Mouse (Mus musculus): ENCODE measurements at regions not wholly inside any gene's neighbourhood (a gene's known extent, or its start where the extent isn't known, plus 50 kb on each side); places are given as distances from the start of the nearest gene placed in this dataset.

DNA sequence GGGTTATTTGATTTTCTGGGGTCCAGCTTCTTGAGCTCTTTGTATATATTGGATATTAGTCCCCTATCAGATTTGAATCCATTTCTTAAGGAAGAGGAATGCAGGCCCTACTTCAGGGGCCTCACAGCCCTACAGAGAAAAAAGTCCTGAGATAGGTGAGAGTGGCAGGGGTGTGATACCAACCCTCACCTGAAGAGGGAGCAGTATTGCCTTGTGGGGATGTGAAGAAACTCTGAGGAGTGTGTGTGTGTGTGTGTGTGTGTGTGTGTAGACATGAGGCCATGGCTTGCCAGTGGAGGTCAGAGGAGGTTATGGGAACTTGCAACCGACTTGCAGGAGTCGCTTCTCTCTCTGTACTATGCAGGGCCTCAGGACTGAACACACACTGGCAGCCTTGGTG is 141.2 kb downstream of the Tex29 start:
- DNase-seq: no peak

DNA sequence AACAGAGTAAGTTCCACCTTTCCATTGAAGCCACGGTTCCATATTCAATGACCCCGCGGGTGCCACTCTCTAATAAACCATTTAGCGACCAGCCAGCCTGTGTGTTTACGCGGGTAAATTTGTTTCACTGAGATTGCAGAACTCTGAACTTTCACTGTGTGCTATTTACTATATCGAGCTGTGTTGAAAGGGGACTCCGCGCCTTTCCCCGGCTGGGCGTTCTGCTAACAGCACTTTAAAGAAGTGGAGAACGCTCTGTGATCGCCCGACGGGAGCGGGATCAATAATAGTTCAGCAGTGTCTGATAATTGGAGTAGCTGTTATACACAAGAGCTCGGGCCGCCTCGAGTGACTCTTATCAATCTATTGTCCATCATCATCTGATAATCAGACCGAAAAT is 149.8 kb downstream of the Tex29 start:
- DNase-seq: no peak

DNA sequence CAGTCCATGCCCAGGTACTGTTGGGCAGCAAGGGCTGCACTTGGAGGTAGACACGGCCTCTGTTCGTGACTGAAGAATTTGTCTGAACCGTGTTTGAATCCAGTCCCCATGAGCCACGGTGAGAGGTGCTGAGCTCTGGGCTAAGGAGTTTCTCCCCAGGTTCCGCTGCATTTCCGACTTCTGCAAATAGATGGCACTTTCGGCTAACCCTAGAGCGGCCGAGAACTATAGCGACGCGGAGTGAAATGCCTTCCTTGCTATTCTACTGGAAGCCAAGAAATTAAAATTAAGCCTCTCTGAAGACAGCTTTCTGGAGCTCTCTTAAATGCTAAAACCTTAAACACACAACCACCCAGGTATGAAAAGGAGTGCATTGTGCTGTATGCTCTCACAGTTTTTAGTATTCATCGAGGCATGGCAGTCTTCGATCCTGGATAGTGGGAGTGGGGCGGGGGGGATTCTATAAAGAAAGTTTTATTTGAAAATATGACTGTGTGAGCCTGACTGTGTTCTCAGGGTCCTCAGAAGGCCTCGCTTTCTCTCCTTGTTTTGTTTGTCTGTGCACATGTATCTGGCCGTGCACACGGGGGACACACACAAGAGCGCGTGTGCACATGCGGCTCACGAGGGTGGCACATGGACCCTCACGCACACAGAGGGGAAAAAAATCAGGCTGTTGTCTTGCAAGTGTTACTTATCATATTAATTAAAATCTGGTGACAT is 159.6 kb downstream of the Tex29 start:
- DNase-seq: peak; percentile 60

DNA sequence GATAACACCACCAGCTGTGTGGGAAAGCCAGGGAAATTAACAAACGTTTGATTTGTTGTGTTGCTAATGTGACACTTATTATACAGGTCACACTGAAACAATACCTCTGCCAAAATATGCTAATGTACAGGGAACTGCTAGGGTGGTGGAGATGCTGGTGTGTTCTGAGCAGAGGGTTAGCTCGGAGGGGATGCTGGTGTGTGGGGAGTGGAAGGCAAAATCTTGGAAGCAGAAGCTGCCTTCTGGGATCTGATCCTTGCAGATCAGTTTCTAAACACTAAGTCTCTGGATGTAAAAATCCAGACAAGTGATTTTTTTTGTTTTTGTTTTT is 160.2 kb downstream of the Tex29 start:
- DNase-seq: no peak

DNA sequence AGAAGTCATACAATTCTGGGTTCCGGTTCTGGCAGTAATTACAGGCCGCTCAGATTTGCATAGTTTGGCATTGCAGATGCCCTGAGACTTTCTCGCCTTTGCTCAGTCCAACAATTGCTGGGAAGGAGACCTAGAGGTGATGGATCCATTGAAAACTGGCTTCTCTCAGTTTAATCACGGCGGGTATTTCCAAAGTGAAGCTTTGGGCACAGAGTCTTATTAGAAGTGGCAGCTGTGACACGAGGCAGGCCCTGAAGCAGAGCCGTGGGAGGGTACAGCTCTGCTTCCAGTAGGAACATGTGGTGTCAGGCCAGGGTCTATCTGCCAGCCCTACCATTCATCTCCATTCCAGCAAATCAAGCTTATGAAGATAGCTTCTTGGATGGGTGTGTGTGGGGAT is 164.0 kb downstream of the Tex29 start:
- DNase-seq: no peak

DNA sequence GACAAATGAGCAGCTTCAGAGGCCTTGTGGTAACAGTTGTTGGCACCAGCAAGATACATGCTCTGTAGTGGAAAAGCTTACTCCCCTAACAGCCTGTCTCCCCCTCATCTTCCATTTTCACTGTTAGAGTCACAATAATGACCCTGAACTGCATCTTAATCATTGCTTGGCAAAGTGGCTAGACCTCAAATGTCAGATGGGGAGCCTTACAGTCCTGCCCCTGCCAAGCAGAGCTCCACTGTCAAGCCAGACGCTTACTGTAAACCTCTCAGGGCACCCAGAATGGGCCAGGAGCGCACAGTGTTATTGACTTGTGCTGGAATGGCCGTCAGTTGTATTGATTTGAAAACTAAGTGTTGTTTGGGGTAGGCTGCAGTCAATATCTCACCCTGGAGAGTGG is 172.5 kb downstream of the Tex29 start:
- peak; percentile 8 for DNase-seq

DNA sequence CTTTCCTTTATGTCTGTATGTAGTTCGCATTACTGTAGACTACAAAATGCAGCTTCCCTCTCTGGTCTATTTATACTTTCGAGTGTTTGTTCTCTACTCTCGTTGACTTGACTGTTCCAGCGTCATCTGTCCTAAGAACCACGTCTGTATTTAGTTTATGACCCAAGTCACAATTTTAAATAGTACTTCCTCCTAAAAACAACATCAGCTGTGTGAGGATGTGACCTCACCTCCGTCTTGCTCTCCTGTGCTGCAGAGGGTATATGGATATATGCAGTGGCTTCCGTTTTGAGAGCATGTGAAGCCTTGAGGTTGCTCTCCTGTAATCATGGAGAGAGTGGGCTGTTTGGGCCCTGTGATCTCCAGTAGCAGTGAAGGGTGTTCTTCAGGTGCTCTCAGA is 177.5 kb downstream of the Tex29 start:
- no peak for DNase-seq

DNA sequence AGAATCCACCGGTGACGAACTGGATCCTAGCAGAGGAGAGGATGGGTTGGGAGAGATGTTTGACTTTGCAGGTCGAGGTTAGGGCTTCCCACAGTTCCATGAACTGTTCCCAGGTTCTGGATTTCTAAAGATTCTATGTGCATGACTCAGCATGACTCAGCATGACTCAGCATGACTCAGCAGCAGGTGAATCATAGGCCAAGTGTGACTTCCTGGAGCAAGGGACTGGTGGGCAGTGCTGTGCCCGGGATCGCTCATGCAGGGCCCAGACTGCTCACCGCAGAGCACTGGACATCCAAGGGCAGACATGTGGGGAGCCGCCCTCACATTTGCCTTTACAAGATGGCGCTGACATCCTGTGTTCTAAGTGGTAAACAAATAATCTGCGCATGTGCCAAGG is 179.0 kb downstream of the Tex29 start:
- DNase-seq: peak; percentile 23

DNA sequence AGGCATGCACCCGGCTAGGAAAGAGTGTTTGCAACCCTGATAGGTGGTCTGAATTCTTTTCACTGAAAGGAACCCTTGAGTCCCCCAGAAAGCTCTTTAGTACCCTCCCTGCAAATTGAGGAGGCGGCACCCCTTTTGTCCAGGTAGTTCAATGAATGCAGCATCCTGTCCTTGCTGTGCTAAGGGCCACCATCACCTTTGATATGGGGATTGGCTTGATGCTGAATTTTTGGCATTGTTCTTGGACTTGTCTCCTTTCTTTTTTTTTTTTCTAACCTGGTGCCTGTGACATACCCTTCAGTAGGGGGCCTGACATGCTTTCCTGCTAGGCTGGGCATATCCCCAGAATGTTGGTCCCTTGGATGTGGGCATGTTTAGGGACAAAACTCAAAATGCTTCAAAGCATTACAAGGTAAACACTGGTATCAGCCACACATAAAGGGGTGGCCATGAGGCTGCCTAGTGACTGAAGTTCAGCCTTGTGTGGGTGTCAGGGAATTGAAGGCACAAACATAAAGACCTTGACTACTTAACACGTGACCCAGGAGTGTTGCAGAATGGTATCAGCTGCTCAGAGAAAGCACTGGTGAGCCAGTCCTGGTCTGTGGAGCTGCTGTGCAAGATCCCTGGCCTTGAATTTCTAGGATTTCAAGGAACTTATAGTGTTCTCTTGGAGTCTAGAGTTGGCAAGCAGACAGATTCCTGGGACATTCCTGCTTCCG is 183.6 kb downstream of the Tex29 start:
- DNase-seq: no peak

DNA sequence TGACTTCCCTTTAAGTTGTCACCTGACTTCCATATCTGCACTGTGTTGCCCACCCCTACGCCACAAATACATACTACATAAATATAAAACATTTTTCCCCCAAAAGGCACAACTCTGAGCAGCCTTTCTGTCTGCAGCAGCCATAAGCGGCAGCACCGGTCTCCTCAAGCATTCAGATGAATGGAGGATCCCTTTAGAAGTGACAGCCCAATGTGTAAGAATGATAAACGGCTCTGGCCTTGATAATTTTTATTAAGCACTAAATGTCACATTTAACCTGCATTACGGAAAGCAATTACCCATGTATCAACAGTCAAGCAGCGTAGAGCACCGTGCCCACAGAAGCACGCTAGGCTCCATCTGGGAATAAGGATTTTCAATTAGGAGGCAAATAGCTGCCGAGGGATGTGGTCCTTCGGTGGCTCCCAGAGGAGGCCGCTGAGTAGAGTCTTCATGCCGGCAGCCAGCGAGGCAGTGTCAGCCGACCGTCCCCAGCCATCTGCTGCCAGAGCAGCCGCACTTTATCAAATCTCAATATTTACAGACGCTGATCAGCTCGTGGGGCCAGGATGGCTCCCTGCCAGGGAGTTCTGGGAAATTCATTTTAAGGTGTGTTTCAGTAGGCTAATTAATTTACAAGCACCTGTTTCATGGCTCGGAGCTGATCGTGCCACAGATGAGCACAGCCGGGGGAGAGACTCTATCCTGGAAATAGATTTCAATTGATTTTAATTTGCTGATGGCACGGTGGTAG is 190.3 kb downstream of the Tex29 start:
- no peak for DNase-seq

DNA sequence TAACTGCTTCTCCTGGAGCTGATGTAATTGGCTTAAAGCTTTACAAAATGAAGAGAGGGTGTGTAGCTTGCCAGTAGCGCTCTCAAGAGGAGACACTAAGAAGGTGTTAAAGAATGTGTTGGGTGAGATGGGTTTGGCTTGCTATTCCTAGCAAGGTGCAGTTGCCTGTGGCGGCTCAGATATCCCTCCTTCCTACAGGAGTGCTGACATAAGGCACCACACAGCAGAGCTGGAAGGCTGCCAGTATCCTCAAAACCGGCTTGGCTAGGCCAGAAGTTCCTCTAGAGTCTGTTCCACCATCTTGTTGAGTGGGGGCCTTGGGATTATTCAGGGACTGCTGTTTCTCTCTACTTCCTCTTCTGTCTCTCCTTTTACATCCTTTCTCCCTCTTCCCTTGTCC is 191.5 kb downstream of the Tex29 start:
- no peak for DNase-seq

DNA sequence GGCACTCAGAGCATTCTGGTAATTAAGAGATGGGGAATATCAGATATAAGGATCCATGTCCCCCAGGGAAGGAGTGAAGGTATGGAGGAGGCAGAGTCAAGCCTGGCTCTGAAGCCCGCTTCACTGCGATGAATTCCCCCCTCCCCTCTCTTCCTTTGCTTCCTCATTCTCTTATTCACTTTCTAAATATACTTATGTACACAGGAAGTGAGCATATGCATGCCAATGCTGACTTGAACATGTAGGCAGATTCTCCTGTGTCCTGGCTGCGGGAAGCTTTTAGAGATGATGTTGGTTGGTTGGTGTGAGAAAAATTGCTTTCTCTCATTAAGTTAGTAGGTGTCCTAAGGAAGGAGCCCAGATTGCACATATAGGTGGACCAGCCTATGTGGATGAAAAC is 192.1 kb downstream of the Tex29 start:
- DNase-seq: no peak

DNA sequence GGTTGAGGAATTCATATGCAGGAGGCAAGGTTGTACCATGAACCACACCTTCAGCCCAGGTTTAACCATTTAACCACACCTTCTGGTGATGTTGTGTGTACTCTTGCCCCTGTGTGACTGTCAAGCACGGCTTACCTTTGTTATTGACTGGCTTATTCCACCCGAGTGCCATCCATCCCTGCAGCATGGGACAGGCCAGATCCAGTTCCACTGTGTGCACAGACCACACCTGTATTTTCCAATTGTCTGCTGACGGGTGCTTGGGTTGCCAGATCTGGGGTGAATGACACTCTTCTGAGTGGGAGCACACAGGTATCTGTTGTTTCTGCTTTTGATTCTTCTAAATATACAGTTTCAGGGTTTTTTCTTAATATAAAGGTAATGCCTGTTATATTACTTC is 196.1 kb downstream of the Tex29 start:
- no peak for DNase-seq

DNA sequence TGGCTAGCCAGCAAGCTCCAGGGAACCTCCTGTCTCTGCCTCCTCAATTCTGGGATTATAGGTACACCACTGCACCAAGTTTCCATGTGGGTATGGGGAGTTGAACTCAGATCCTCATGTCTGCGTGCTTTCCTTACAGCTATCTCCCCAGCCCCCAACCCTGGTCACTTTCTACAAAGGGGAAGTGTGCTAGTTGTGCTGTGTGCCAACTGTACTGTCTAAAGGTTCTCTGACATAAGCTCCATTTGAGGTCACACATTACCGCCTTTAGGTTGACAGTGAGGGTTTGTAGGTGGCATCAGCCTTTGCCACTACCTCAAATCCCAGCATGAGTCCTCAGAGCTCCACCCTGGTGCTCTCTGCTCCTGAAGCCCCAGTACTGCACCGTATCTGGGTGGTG is 200.7 kb downstream of the Tex29 start:
- no peak for DNase-seq

DNA sequence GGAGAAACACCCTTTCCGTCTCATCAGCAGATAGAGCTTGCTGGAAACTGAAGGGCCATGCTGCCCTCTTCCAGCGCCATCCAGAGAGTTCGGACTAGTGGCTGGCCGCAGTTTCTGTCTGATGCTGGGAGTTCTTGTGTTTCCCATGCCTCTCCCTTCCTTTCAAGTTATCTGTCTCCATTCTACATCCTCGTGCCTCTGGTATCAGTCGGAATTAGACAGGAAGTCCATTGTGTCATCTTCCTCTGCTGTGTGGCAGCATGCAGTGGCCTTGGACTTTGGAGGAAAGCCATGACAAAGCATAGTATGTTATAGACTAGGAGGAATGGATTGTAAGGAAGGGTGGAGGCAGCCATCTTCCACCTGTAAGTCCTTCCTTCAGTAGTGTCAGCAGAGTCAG is 201.4 kb downstream of the Tex29 start:
- no peak for DNase-seq

DNA sequence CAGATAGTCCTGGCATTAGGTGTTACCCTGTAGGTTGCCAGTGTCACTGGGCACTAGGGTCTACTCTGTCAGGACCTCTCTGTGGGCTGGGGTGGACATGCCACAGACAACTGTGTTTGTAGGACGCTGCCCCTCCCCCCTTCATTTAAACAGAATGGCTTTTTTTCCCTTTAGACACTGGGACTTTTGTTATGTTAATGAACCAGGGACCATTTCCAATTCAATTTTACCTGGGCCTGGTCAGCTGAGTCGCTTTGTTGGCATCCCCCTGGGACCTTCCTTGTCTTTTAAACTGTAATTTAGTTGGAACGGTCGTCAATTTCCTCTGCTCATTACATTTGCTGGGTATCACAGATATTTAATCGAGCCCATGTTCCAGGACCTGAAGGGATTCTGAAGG is 210.6 kb downstream of the Tex29 start:
- no peak for DNase-seq

DNA sequence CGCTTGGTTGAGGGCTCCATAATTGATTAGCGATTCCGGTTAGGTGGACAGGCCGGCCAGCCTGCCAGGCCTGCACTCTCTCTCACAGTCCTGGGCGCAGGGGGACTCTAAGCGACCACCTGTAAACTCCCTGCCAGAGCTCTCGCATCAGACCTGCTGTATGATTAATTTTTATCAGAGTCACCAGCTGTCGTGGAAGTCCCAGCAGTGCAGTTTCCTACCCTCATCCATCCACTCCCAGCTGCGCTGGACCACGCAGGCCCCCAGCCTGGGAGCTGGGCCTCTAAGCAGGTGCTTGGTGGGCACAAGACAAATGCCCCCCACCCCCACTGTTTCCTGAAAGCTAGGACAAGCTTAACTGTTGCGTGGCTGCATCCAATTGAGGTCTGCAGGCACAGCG is 211.1 kb downstream of the Tex29 start:
- DNase-seq: no peak

DNA sequence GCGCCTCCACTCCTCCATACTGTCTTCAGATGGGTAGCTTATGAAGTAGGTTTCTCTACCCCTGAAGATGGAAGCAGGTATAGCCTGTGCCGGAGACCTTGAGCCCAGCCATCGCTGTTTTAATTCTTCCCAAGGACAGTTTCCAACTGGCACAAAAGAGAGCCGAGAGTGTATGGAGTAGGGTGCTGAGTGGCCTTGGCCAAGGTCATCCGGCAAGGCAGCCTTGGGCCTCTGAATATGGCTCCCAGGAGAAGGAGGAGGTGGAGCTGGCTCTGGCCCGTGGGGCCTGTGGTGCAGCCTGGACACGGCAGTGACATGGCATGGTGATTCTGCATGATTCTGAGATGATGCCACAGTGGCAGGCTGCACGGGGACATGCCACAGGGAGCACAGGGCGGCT is 215.7 kb downstream of the Tex29 start:
- DNase-seq: peak; percentile 44

DNA sequence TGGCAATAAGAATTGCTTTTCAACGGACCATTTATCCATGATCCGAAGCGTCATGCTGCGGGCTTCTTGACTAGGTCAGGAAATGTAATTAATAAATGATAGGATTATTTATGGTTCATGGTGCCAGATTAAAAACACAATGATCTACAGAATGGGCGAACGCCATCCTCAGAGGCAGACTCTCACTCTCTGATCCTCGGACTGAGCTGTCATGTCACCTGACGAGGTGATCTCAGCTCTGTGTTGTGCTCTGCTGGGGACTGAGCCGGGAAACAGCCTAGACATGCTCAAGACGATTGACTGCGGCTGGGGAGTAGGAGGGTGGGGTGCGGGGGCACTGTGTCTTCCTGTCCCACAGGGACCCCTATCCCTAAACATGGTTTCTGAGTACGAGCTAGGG is 217.4 kb upstream of the A230072I06Rik start:
- DNase-seq: no peak

DNA sequence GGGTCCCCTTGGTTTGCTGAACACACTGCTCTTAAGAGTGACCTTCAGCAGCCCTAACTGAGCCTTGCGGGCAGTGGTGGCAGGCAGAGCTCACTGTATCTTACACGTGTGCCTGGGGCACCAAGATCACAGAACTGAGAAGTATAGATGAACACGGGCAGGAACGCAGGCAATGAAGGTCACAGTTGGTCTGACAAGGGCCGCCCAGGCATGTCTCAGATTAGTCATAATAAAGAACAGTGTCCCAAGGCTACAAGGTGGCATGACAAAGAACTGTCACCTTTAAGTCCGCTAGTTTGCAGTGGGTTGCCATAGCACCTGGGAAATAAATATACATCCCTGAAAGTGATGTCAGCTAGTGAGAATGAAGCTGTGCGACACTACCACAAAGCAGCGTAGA is 215.9 kb upstream of the A230072I06Rik start:
- no peak for DNase-seq

DNA sequence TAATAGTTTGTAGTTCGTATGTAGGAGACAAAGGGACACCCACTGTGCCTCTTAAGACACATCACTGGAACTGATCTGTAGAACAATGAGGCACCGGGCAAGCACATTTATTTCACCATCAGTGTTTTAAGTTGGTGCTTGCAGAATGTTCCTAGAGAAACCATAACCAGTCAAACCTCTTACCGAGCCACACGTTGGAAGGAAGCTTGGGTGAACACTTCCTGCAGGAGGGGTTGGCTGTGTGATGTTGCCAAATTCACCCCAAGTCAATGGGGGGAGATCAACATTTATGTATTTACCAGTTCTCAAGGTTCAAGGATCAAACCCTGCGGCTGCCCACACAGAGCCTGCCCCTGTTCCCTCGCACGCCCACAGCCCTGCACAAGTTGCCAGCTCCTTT is 214.0 kb upstream of the A230072I06Rik start:
- no peak for DNase-seq

DNA sequence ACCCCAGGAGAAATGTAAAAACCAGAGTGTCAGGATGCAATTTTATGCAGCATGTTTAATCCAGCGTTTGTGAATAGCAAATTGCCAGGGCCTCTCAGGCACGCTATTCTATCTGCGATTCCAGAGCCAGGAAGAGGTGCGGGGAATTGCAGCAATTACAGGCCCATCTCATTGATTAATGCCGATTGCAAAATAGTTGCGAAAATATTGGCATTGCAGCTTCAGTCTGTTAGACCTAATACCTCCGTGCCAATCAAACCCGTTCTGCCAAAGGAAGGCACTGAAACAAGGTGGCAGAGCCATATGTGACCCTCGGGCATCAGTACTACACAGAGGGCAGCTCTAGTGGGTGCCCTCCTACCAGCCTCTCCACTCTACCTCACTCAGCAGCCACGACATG is 212.2 kb upstream of the A230072I06Rik start:
- DNase-seq: no peak

DNA sequence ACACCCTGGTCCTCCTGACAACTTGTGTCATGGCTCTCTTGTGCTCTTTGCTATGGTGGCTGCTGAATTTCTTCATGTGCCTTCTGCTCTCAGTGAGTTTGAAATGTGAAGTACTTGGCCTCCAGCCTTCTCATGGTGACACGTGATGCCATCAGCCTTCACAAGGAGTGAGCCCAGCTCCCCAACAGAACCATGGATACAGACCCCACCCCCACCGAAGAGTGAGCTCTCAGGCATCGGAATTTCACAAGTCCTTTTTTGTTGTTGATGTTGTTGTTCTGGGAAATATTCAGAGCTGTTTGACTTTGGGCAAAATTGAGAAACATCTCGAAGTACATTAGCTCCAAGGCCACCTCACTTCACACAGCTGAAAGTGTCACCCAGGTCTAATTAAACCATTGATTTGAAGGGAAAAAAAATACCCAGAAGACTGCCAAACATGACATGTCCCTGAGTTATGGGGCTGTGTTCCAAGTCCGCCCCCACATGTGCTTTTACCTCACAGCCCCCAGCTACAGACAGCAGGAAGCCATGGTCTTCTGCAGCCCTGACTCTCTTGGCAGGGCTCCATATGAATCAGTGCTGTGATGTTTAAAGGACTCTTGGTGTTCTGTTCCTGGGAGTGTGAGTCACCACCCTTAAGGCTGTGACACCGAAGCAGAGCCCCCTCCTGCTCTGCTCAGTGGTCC is 205.2 kb upstream of the A230072I06Rik start:
- DNase-seq: peak; percentile 62
